Mouse (Mus musculus): Measurements from ENCODE around the gene Ltb.

Ltb gene

GRCm38 (mm10) chr17:35193881-35194843 lies at the start of gene Ltb:
Gene Ltb (plus strand): TSS chr17:35194439.
- DNase-seq: peak in 1 of 2 experiments; percentile 56

- no peak for DNase-seq
Measured at GRCm38 (mm10) chr17:35146139-35146538, 48.1 kb upstream of the Ltb start.

- DNase-seq: no peak
Measured at GRCm38 (mm10) chr17:35147348-35147747, 46.9 kb upstream of the Ltb start.

- DNase-seq: no peak
Measured at GRCm38 (mm10) chr17:35147922-35148639, 46.2 kb upstream of the Ltb start.

GRCm38 (mm10) chr17:35152121-35152520 lies 42.1 kb upstream of the Ltb start:
- DNase-seq: no peak

- no peak for DNase-seq
Measured at GRCm38 (mm10) chr17:35153077-35153476, 41.2 kb upstream of the Ltb start.

GRCm38 (mm10) chr17:35153931-35154330 lies 40.3 kb upstream of the Ltb start:
- no peak for DNase-seq

- no peak for DNase-seq
Measured at GRCm38 (mm10) chr17:35154616-35155015, 39.6 kb upstream of the Ltb start.

- no peak for DNase-seq
Measured at GRCm38 (mm10) chr17:35155451-35155850, 38.8 kb upstream of the Ltb start.

- DNase-seq: no peak
Measured at GRCm38 (mm10) chr17:35156461-35157200, 37.6 kb upstream of the Ltb start.

GRCm38 (mm10) chr17:35157254-35157653 lies 37.0 kb upstream of the Ltb start:
- DNase-seq: no peak

GRCm38 (mm10) chr17:35157661-35158175 lies 36.5 kb upstream of the Ltb start:
- DNase-seq: no peak

- no peak for DNase-seq
Measured at GRCm38 (mm10) chr17:35158850-35159593, 35.2 kb upstream of the Ltb start.

GRCm38 (mm10) chr17:35159638-35160037 lies 34.6 kb upstream of the Ltb start:
- DNase-seq: no peak

- DNase-seq: no peak
Measured at GRCm38 (mm10) chr17:35161421-35161820, 32.8 kb upstream of the Ltb start.

GRCm38 (mm10) chr17:35162121-35162520 lies 32.1 kb upstream of the Ltb start:
- DNase-seq: no peak

GRCm38 (mm10) chr17:35162730-35163129 lies 31.5 kb upstream of the Ltb start:
- DNase-seq: peak; percentile 66 to 72

- DNase-seq: no peak
Measured at GRCm38 (mm10) chr17:35163326-35164081, 30.7 kb upstream of the Ltb start.

- peak in 1 of 2 experiments; percentile 24 for DNase-seq
Measured at GRCm38 (mm10) chr17:35164218-35164567, 30.0 kb upstream of the Ltb start.

GRCm38 (mm10) chr17:35164568-35165450 lies 29.4 kb upstream of the Ltb start, which contains the start of gene Prrc2a:
Gene Prrc2a (minus strand): TSS chr17:35164897.
- DNase-seq: peak; percentile 98 to 99
